Mouse (Mus musculus) lung, adult 2 months (tissue): ENCODE results near the gene Cttnbp2nl.

Experiments
- CTCF ChIP-seq: fragments of 200-500 bp; IDR thresholded peaks from 2 replicates; pipeline ENCODE4 v1.5.1; 2011; ENCODE audit warnings: mild to moderate bottlenecking, low read length, control low read depth; ENCODE audit not compliant: insufficient read depth
- POLR2A ChIP-seq: fragments of 200-500 bp; IDR thresholded peaks from 2 replicates; pipeline ENCODE4 v1.6.1; 2011; ENCODE audit warnings: low read depth, mild to moderate bottlenecking, control low read depth, low read length, borderline replicate concordance; ENCODE audit errors: extremely low read depth

DNA sequence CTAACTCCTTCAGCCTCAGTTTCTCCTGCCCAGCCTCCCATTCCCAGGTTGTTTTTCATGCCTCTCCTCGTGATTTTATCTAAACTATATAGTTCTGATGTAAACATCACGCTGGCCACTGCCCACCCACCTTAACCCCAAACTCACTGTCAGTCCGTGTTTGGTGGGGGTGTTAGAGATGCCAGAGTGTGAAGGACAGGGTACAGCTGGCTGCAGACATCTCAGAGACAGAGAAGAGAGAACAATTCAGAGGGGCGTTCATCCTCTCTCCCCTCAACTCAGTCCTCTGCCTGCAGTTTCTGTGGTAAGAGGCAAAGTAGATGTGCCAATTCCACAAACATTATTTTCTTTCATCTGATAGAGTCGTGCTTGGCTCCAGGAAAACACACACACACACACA, 90.1 kb downstream of the Cttnbp2nl start:
- TF ChIP-seq CTCF = no peak
- no peak for TF ChIP-seq POLR2A
